Mouse (Mus musculus) embryo, embryonic 11 days (tissue): ENCODE data around the gene Lamtor4.

Experiments used
- DNase-seq: peaks from one replicate; pipeline ENCODE4 v3.0.0-alpha.2; 2015

Lamtor4 gene

GRCm38 (mm10) chr5:138262001-138262400 is 6.7 kb downstream of the Lamtor4 start:
- DNase-seq, result no peak

GRCm38 (mm10) chr5:138262582-138263240 is 7.4 kb downstream of the Lamtor4 start:
- DNase-seq, result no peak

GRCm38 (mm10) chr5:138263260-138264206 is 8.3 kb downstream of the Lamtor4 start, which contains the start of gene BC037034:
Gene BC037034, minus strand, starts transcription at chr5:138264033.
- DNase-seq, result peak; percentile 95

GRCm38 (mm10) chr5:138264207-138264578 is 8.9 kb downstream of the Lamtor4 start:
- no peak for DNase-seq

- DNase-seq, result no peak
Measured at GRCm38 (mm10) chr5:138265712-138266111, 10.4 kb downstream of the Lamtor4 start.

GRCm38 (mm10) chr5:138267114-138267513 is 11.8 kb downstream of the Lamtor4 start:
- DNase-seq, result no peak

GRCm38 (mm10) chr5:138268980-138269379 is 13.7 kb downstream of the Lamtor4 start:
- no peak for DNase-seq

- DNase-seq, result no peak
Measured at GRCm38 (mm10) chr5:138271232-138271631, 15.9 kb downstream of the Lamtor4 start.

GRCm38 (mm10) chr5:138272409-138272923 is 17.2 kb downstream of the Lamtor4 start, which contains the start of gene Gal3st4:
Gene Gal3st4, minus strand, starts transcription at chr5:138272840.
- DNase-seq, result peak; percentile 73

- DNase-seq, result no peak
Measured at GRCm38 (mm10) chr5:138274186-138274585, 18.9 kb downstream of the Lamtor4 start.

GRCm38 (mm10) chr5:138275216-138276050 is 20.2 kb downstream of the Lamtor4 start:
- peak; percentile 71 for DNase-seq

- DNase-seq, result no peak
Measured at GRCm38 (mm10) chr5:138277994-138278393, 22.7 kb downstream of the Lamtor4 start.

GRCm38 (mm10) chr5:138279585-138280424 is 24.5 kb downstream of the Lamtor4 start, which contains the start of the genes Gm43720, Gpc2 and Stag3:
Gene Gm43720, minus strand, starts transcription at chr5:138279958.
Gene Gpc2, minus strand, starts transcription at chr5:138280005.
Gene Stag3, plus strand, starts transcription at chr5:138280240.
- DNase-seq, result peak; percentile 99

GRCm38 (mm10) chr5:138280425-138280768 is 25.1 kb downstream of the Lamtor4 start:
- DNase-seq, result no peak

GRCm38 (mm10) chr5:138280829-138281228 is 25.5 kb downstream of the Lamtor4 start:
- DNase-seq, result no peak

- no peak for DNase-seq
Measured at GRCm38 (mm10) chr5:138281798-138282197, 26.5 kb downstream of the Lamtor4 start.

- no peak for DNase-seq
Measured at GRCm38 (mm10) chr5:138283540-138283939, 28.3 kb downstream of the Lamtor4 start.

GRCm38 (mm10) chr5:138287861-138288260 is 32.6 kb downstream of the Lamtor4 start:
- no peak for DNase-seq

GRCm38 (mm10) chr5:138291638-138292037 is 36.4 kb downstream of the Lamtor4 start:
- no peak for DNase-seq

- no peak for DNase-seq
Measured at GRCm38 (mm10) chr5:138294158-138294557, 38.9 kb downstream of the Lamtor4 start.

GRCm38 (mm10) chr5:138299613-138300012 is 44.3 kb downstream of the Lamtor4 start:
- no peak for DNase-seq
